ENCODE assay signal across 16 mouse cellular contexts in the genomic region with DNA sequence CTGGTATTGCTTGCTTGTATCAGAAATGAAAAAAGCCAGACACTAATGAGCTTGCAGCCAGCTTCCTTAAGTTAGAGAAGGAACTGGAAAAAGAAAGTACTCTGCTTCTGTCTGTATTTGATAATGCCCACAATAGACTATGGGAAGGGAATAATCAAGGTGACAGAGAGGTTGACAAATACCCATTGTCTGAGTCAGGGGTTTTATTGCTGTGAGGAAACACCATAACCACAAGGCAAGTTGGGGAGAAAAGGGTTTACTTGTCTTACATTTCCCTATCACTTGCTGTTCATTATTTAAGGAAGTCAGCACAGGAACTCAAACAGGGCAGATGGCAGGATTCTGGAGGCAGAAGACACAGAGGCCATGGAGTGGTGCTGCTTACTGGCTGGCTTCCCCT.
"Had no signal": no experiment of that assay in that cellular context is flagged by ENCODE, and none has a peak within 500 bp of the region (broad histone marks: within the 10 kb centered on the region; RNA-seq: fewer than 3 reads in every experiment).

No protein-coding gene starts in this region.

- DNase-seq: kidney, adult 9 months; kidney, postnatal 14 days; kidney, postnatal 4 days; left cerebral cortex, postnatal 4 days; liver; lung, adult 18-20 months; lung, postnatal 10 days; lung, postnatal 36 days; midbrain, embryonic 14.5 days; thymus, adult 18-20 months; thymus, postnatal 36 days had no signal

- H3K4me1 ChIP-seq: limb, embryonic 13.5 days; liver, embryonic 12.5 days; liver, embryonic 15.5 days; lung, embryonic 15.5 days had no signal

- H3K27me3 ChIP-seq: limb, embryonic 13.5 days; liver, embryonic 12.5 days; liver, embryonic 15.5 days; lung, embryonic 15.5 days had no signal

- H3K36me3 ChIP-seq: limb, embryonic 13.5 days; liver, embryonic 12.5 days; liver, embryonic 15.5 days; lung, embryonic 15.5 days had no signal

- H3K27ac ChIP-seq: limb, embryonic 13.5 days; liver, embryonic 12.5 days; liver, embryonic 15.5 days; lung, embryonic 15.5 days; midbrain, embryonic 10.5 days had no signal

- H3K9me3 ChIP-seq: limb, embryonic 13.5 days; liver, embryonic 12.5 days; liver, embryonic 15.5 days; lung, embryonic 15.5 days; midbrain, embryonic 10.5 days had no signal

- ATAC-seq: liver, embryonic 12.5 days had no signal

- H3K4me3 ChIP-seq: limb, embryonic 13.5 days; liver, embryonic 12.5 days; liver, embryonic 15.5 days; lung, embryonic 15.5 days; midbrain, embryonic 10.5 days had no signal
